Mouse (Mus musculus) liver, embryonic 15.5 days (tissue): Measurements from ENCODE around the gene Adam15. TPM values are rescaled to one million over a fixed set of nuclear protein-coding genes. Genes with fewer than 3 reads are reported as not detected.

ENCODE experiments used
- ATAC-seq: fragments of 200-750 bp; cut with Nextera tagmentation; 2 replicates; pipeline ENCODE4 v1.8.0; 2017; ENCODE audit warnings: moderate number of reproducible peaks, mild to moderate bottlenecking, moderate library complexity; ENCODE audit not compliant: insufficient read depth
- H3K27ac ChIP-seq: fragments of 300-500 bp; sonication (generic); replicated peaks from 2 replicates; pipeline ENCODE4 v1.5.1; 2015; ENCODE audit warnings: mild to moderate bottlenecking, inconsistent platforms
- H3K27me3 ChIP-seq: fragments of 300-500 bp; sonication (generic); 2 replicates; pipeline ENCODE4 v1.6.1; 2015; ENCODE audit warnings: mild to moderate bottlenecking, inconsistent platforms
- H3K36me3 ChIP-seq: fragments of 300-500 bp; sonication (generic); replicated peaks from 2 replicates; pipeline ENCODE4 v1.6.1; 2015; ENCODE audit warnings: moderate library complexity, mild to moderate bottlenecking, inconsistent platforms
- H3K4me1 ChIP-seq: fragments of 300-500 bp; sonication (generic); replicated peaks from 2 replicates; pipeline ENCODE4 v1.6.1; 2015; ENCODE audit warnings: inconsistent platforms
- H3K4me2 ChIP-seq: fragments of 300-500 bp; sonication (generic); 2 replicates; pipeline ENCODE4 v1.6.1; 2015; ENCODE audit warnings: moderate library complexity, mild to moderate bottlenecking, inconsistent platforms
- H3K4me3 ChIP-seq: fragments of 300-500 bp; sonication (generic); replicated peaks from 2 replicates; pipeline ENCODE4 v1.5.1; 2015; ENCODE audit warnings: mild to moderate bottlenecking, inconsistent platforms
- H3K9ac ChIP-seq: fragments of 300-500 bp; sonication (generic); 2 replicates; pipeline ENCODE4 v1.6.1; 2015; ENCODE audit warnings: moderate library complexity, mild to moderate bottlenecking, inconsistent platforms
- H3K9me3 ChIP-seq: fragments of 300-500 bp; sonication (generic); replicated peaks from 2 replicates; pipeline ENCODE4 v1.6.1; 2016; ENCODE audit warnings: inconsistent platforms
- WGBS: fragments of 180-500 bp; shearing (Covaris S2); methylation state at CpG from one replicate; pipeline ENCODE4 v1.1.7; 2015; ENCODE audit warnings: mixed read lengths; ENCODE audit not compliant: insufficient replicate concordance; 5-methylcytosine and 5-hydroxymethylcytosine counted together
- polyA plus RNA-seq: library from polyadenylated mRNA; unstranded; fragments of >200 nt; fragmentation: Nextera tagmentation; extraction: Ambion mirVana; gene quantifications from 2 replicates; pipeline ENCODE4 v1.2.1, GENCODE M21; 2015

The Adam15 gene
- polyA plus RNA-seq, 1 experiment from 2014 or later, result 8.8 TPM

DNA sequence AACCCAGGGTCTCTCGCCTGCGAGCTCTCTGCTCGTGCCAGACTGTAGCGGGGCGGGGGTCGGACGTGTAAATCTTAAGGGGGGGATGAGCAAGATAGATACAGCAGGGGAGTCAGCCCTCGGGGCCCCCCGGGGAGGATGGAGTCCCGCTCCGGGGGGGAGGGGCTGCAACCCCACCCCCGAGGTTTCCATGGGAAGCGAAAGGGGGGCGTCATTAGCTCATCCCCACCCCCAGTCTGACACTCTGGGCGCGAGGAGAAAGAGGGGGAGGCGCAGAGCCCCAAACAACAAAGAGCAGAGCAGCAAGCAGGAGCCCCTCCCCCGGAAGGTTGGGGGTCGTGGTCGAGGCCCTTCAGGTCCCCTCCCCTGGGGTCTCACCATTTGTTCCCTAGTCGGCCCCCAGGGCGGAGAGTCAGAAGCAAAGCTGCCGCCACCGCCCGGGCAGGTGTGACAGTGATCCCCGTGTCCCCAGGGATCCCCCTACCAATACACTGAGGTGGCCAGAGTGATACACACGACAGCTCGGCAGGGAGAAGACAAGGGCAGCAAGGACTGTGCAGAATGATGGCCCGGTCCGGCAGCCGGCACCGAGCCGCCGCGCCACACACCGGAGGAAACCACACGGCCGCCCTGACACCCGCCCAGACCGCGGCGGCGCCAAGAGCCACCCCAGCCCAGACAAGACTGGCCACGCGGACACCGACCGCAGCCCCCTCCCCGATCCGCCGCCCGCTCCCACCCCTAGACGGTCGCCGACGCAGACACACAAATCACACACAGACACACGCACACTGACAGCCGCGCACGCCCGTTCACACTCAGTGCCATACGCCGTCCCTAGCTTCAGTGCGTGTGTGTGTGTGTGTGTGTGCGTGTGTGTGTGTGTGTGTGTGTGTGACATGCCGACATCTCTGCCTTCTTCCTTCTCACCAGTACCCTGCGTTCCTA is 28.3 kb downstream of the Adam15 start:
- Histone ChIP-seq H3K4me3 (peak overlapping the region; percentile 17), H3K27ac (no peak overlapping the region), H3K36me3 (no peaks in the 10 kb centered on the region), H3K9ac (no peak overlapping the region), H3K4me1 (peaks cover 38% of the 10 kb centered on the region), H3K4me2 (peak overlapping the region; percentile 68), H3K27me3 (peaks cover 100% of the 10 kb centered on the region), H3K9me3 (no peaks in the 10 kb centered on the region)
- 2% methylated on average over 66 of the region's 66 CpGs for WGBS
- no peak for ATAC-seq

- Histone ChIP-seq H3K36me3 (no peaks in the 10 kb centered on the region), H3K9ac (no peak overlapping the region), H3K4me2 (peak overlapping the region; percentile 68), H3K27ac (no peak overlapping the region), H3K4me1 (peaks cover 45% of the 10 kb centered on the region), H3K4me3 (peak overlapping the region; percentile 17), H3K27me3 (peaks cover 100% of the 10 kb centered on the region), H3K9me3 (no peaks in the 10 kb centered on the region)
- ATAC-seq, result no peak
- under 1% methylated on average over 41 of the region's 41 CpGs for WGBS
These were observed 29.1 kb downstream of the Adam15 start for GRCm38 (mm10) chr3:89320581-89321182.

GRCm38 (mm10) chr3:89319591-89320350 is 30.0 kb downstream of the Adam15 start:
- peak overlapping the region; percentile 54 for H3K4me2 ChIP-seq
- no peak overlapping the region for H3K27ac ChIP-seq
- 3% methylated on average over 58 of the region's 58 CpGs for WGBS
- no peak overlapping the region for H3K9ac ChIP-seq
- H3K4me3 ChIP-seq, result peak overlapping the region; percentile 36
- H3K4me1 ChIP-seq, result peaks cover 53% of the 10 kb centered on the region
- ATAC-seq, result no peak
- no peaks in the 10 kb centered on the region for H3K36me3 ChIP-seq
- H3K27me3 ChIP-seq, result peaks cover 100% of the 10 kb centered on the region
- H3K9me3 ChIP-seq, result no peaks in the 10 kb centered on the region

GRCm38 (mm10) chr3:89318971-89319590 is 30.7 kb downstream of the Adam15 start:
- WGBS, result 19% methylated on average over 21 of the region's 21 CpGs
- no peak for ATAC-seq
- peak overlapping the region; percentile 54; the same call in 1 of the 2 replicates for H3K4me2 ChIP-seq
- no peak overlapping the region for H3K9ac ChIP-seq
- peaks cover 53% of the 10 kb centered on the region for H3K4me1 ChIP-seq
- H3K9me3 ChIP-seq, result no peaks in the 10 kb centered on the region
- H3K36me3 ChIP-seq, result no peaks in the 10 kb centered on the region
- H3K4me3 ChIP-seq, result peak overlapping the region; percentile 36; the same call in 1 of the 2 replicates
- peaks cover 100% of the 10 kb centered on the region for H3K27me3 ChIP-seq
- H3K27ac ChIP-seq, result no peak overlapping the region

DNA sequence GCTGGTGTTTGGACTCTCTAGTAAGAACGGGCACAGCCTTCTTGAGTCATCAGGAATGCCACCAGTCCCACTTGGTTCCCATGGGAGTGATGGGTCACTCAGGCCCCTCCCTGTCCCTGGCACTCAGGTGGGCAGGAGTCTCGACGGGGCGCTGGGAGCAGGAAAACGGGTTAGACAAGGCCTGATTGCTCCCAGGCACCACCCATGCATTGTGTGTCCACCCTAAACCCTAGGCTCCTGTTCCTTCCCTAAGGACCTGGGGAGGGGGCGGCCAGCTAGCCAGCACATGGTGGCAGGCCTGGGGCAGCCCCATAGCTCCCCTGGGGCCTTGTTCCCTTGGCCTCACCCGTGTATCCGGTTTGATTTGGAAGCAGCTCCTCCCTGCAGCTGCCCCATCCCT is 31.5 kb downstream of the Adam15 start:
- 64% methylated on average over 8 of the region's 8 CpGs for whole genome bisulfite sequencing
- Histone ChIP-seq H3K9me3 (no peaks in the 10 kb centered on the region), H3K4me2 (no peak overlapping the region), H3K4me1 (peaks cover 53% of the 10 kb centered on the region), H3K4me3 (no peak overlapping the region), H3K27me3 (peaks cover 95% of the 10 kb centered on the region), H3K27ac (no peak overlapping the region), H3K9ac (no peak overlapping the region), H3K36me3 (no peaks in the 10 kb centered on the region)
- ATAC-seq, result no peak

DNA sequence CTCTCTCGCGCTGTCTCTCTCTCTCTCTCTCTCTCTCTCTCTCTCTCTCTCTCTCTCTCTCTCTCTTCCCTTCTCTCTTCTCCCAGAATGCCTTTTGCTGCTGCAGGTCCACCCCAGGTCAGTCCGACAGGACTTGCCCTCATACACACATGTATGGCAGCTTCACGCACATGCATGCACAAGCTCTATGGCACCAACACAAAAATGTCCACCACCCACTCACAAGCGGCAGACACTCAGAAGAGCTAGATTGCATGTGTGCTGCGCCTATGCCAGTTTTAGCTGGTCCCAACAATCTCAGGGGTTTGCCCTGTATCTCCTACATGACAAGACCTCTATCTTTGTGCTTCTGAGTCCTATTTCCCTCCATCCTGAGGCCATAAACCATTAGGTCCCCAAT is 32.5 kb downstream of the Adam15 start:
- Histone ChIP-seq H3K9me3 (no peaks in the 10 kb centered on the region), H3K36me3 (no peaks in the 10 kb centered on the region), H3K4me1 (peaks cover 44% of the 10 kb centered on the region), H3K27me3 (peaks cover 84% of the 10 kb centered on the region), H3K4me2 (no peak overlapping the region), H3K27ac (no peak overlapping the region), H3K9ac (no peak overlapping the region), H3K4me3 (no peak overlapping the region)
- 49% methylated on average over 6 of the region's 6 CpGs for WGBS
- ATAC-seq, result no peak

DNA sequence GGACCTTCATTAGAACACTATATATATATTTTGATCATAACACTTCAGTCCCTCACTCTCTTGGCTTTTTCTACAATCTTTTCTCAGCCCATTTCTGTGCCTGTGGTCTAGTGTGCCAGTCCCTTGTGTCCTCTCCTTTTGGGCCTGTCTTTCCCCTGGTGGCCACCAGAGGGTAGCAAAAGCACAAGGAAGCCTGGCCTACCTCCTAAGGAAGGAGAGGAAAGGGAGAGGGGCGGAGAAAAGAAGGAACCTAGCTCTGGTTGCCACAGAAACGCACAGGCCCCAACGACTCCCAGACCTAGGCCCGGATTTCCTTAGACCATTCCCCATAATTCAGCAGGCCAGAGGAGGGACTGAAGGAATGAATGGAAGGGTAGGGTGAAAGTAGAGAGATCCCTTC is 33.0 kb downstream of the Adam15 start:
- H3K4me2 ChIP-seq, result peak overlapping the region; percentile 51; the same call in 1 of the 2 replicates
- no peak for ATAC-seq
- H3K4me3 ChIP-seq, result no peak overlapping the region
- no peak overlapping the region for H3K9ac ChIP-seq
- H3K4me1 ChIP-seq, result peaks cover 42% of the 10 kb centered on the region
- no peak overlapping the region for H3K27ac ChIP-seq
- peaks cover 80% of the 10 kb centered on the region for H3K27me3 ChIP-seq
- no peaks in the 10 kb centered on the region for H3K36me3 ChIP-seq
- 0% methylated on average over 4 of the region's 4 CpGs for WGBS
- H3K9me3 ChIP-seq, result no peaks in the 10 kb centered on the region

- WGBS, result 11% methylated on average over 40 of the region's 40 CpGs
- H3K9me3 ChIP-seq, result no peaks in the 10 kb centered on the region
- ATAC-seq, result peak; percentile 37; the same call in 1 of the 2 replicates
- peaks cover 73% of the 10 kb centered on the region for H3K27me3 ChIP-seq
- no peaks in the 10 kb centered on the region for H3K36me3 ChIP-seq
- no peak overlapping the region for H3K4me3 ChIP-seq
- peaks cover 35% of the 10 kb centered on the region for H3K4me1 ChIP-seq
- no peak overlapping the region for H3K27ac ChIP-seq
- peak overlapping the region; percentile 51 for H3K4me2 ChIP-seq
- no peak overlapping the region for H3K9ac ChIP-seq
These were observed 33.6 kb downstream of the Adam15 start for GRCm38 (mm10) chr3:89315930-89316831.

GRCm38 (mm10) chr3:89315195-89315929 is 34.4 kb downstream of the Adam15 start:
- H3K4me2 ChIP-seq, result peak overlapping the region; percentile 51
- no peaks in the 10 kb centered on the region for H3K9me3 ChIP-seq
- ATAC-seq, result no peak
- WGBS, result 7% methylated on average over 26 of the region's 26 CpGs
- H3K4me1 ChIP-seq, result peaks cover 27% of the 10 kb centered on the region
- no peak overlapping the region for H3K27ac ChIP-seq
- H3K27me3 ChIP-seq, result peaks cover 65% of the 10 kb centered on the region
- no peaks in the 10 kb centered on the region for H3K36me3 ChIP-seq
- no peak overlapping the region for H3K9ac ChIP-seq
- 0 out of 2 replicates have a peak overlapping the region, but pooled peaks have one; percentile 7 for H3K4me3 ChIP-seq
